Mouse (Mus musculus): ENCODE results near the gene Aox1.

The Aox1 gene

GRCm38 (mm10) chr1:58070091-58070490, 40.4 kb downstream of the Aox1 start:
- Histone ChIP-seq H3K4me1 (replicated peaks; ENCODE audit: low read depth, low read length) (no peaks in the 10 kb centered on the region), H3K27me3 (ENCODE audit: insufficient read depth, low read length) (no peaks in the 10 kb centered on the region), H3K4me3 (replicated peaks; ENCODE audit: low read length) (no peak overlapping the region), H3K36me3 (ENCODE audit: insufficient read depth, low read length) (no peaks in the 10 kb centered on the region), H3K9me3 (ENCODE audit: low read length) (peaks cover 10% of the 10 kb centered on the region)
- no peak for TF ChIP-seq CTCF (conservative IDR thresholded peaks at IDR 0.05; ENCODE audit: low read length)
- TF ChIP-seq POU5F1 (IDR thresholded peaks at IDR 0.05; ENCODE audit: borderline replicate concordance, low read length), result no peak
- no peak for TF ChIP-seq NANOG (IDR thresholded peaks at IDR 0.05; ENCODE audit: borderline replicate concordance, low read length)

- Histone ChIP-seq H3K36me3 (ENCODE audit: insufficient read depth, low read length) (no peaks in the 10 kb centered on the region), H3K4me3 (replicated peaks; ENCODE audit: low read length) (no peak overlapping the region), H3K4me1 (replicated peaks; ENCODE audit: low read depth, low read length) (no peaks in the 10 kb centered on the region), H3K9me3 (ENCODE audit: low read length) (peaks cover 10% of the 10 kb centered on the region), H3K27me3 (ENCODE audit: insufficient read depth, low read length) (no peaks in the 10 kb centered on the region)
- no peak for TF ChIP-seq NANOG (IDR thresholded peaks at IDR 0.05; ENCODE audit: borderline replicate concordance, low read length)
- TF ChIP-seq CTCF (conservative IDR thresholded peaks at IDR 0.05; ENCODE audit: low read length), result no peak
- no peak for TF ChIP-seq POU5F1 (IDR thresholded peaks at IDR 0.05; ENCODE audit: borderline replicate concordance, low read length)
Observed at GRCm38 (mm10) chr1:58071006-58071405, 41.3 kb downstream of the Aox1 start.

DNA sequence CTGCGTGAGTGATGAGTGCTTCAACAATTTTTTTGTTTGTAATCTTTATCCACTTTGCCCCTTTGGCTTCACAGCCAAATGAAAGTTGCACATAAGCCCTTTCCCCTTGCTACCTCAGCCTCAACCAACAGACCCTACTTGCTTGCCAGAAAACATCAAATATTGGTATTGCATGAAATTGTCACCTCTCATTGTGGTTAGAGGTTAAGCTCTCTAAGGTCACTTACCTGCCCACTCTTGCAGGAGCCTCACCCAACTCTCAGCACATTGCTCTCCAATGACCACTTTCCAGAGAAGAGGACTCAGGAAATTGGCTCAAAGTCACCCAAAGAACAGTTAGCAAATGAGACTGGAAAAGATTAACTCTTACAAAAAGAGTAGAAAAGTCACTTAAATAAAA, 41.8 kb downstream of the Aox1 start:
- Histone ChIP-seq H3K27me3 (ENCODE audit: insufficient read depth, low read length) (no peaks in the 10 kb centered on the region), H3K9me3 (ENCODE audit: low read length) (peaks cover 10% of the 10 kb centered on the region), H3K4me3 (replicated peaks; ENCODE audit: low read length) (no peak overlapping the region), H3K4me1 (replicated peaks; ENCODE audit: low read depth, low read length) (no peaks in the 10 kb centered on the region), H3K36me3 (ENCODE audit: insufficient read depth, low read length) (no peaks in the 10 kb centered on the region)
- no peak for TF ChIP-seq POU5F1 (IDR thresholded peaks at IDR 0.05; ENCODE audit: borderline replicate concordance, low read length)
- TF ChIP-seq CTCF (conservative IDR thresholded peaks at IDR 0.05; ENCODE audit: low read length), result no peak
- TF ChIP-seq NANOG (IDR thresholded peaks at IDR 0.05; ENCODE audit: borderline replicate concordance, low read length), result no peak

DNA sequence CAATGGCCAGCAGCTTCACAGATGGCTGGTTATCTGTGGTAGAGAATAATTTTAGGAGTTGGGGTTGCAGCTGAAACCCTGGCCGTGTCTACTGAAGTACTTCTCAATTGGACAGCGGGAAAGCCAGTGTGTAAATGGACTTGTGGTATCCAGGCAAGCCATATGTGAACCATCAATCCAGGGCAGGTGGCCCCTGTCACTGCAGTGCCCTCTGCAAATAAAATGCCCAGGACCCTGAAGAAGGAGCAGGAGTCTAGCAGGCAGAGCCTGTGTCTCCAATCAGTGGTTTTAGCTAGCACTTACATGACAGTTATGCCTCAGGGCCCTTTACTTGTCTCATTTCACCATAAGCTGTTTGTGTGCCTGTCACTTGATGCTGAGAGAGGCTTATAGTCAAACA, 42.7 kb downstream of the Aox1 start:
- no peak overlapping the region for H3K4me3 ChIP-seq (replicated peaks; ENCODE audit: low read length)
- TF ChIP-seq NANOG (IDR thresholded peaks at IDR 0.05; ENCODE audit: borderline replicate concordance, low read length) (no peak), CTCF (conservative IDR thresholded peaks at IDR 0.05; ENCODE audit: low read length) (no peak), POU5F1 (IDR thresholded peaks at IDR 0.05; ENCODE audit: borderline replicate concordance, low read length) (no peak)
- no peaks in the 10 kb centered on the region for H3K4me1 ChIP-seq (replicated peaks; ENCODE audit: low read depth, low read length)
- no peaks in the 10 kb centered on the region for H3K36me3 ChIP-seq (ENCODE audit: insufficient read depth, low read length)
- H3K9me3 ChIP-seq (ENCODE audit: low read length), result peaks cover 10% of the 10 kb centered on the region
- no peaks in the 10 kb centered on the region for H3K27me3 ChIP-seq (ENCODE audit: insufficient read depth, low read length)

GRCm38 (mm10) chr1:58072991-58073730, 43.4 kb downstream of the Aox1 start:
- TF ChIP-seq CTCF (conservative IDR thresholded peaks at IDR 0.05; ENCODE audit: low read length) (no peak), NANOG (IDR thresholded peaks at IDR 0.05; ENCODE audit: borderline replicate concordance, low read length) (no peak), POU5F1 (IDR thresholded peaks at IDR 0.05; ENCODE audit: borderline replicate concordance, low read length) (no peak)
- no peaks in the 10 kb centered on the region for H3K4me1 ChIP-seq (replicated peaks; ENCODE audit: low read depth, low read length)
- no peaks in the 10 kb centered on the region for H3K27me3 ChIP-seq (ENCODE audit: insufficient read depth, low read length)
- H3K36me3 ChIP-seq (ENCODE audit: insufficient read depth, low read length), result no peaks in the 10 kb centered on the region
- H3K4me3 ChIP-seq (replicated peaks; ENCODE audit: low read length), result no peak overlapping the region
- peaks cover 10% of the 10 kb centered on the region for H3K9me3 ChIP-seq (ENCODE audit: low read length)

DNA sequence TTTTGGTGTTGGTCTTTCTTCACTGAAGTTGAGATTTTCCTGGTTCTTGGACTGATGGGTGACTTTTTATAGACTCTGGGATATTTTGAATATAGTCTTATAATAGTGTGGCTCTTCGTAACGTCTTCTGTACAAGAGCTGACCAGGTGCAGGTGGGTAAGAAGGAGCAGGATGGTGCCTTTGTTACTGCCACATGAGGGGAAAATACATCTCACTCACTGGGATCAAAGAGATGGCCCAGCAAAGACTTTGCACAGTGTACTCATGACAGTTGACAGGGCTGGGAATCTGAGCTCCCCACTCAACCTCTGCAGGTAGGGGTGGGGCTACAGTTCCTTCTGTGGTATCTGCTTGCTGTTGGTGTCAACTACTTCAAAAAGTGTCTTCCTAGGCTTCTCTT, 44.5 kb downstream of the Aox1 start:
- Histone ChIP-seq H3K4me3 (replicated peaks; ENCODE audit: low read length) (no peak overlapping the region), H3K27me3 (ENCODE audit: insufficient read depth, low read length) (no peaks in the 10 kb centered on the region), H3K4me1 (replicated peaks; ENCODE audit: low read depth, low read length) (no peaks in the 10 kb centered on the region), H3K36me3 (ENCODE audit: insufficient read depth, low read length) (no peaks in the 10 kb centered on the region), H3K9me3 (ENCODE audit: low read length) (peaks cover 10% of the 10 kb centered on the region)
- no peak for TF ChIP-seq CTCF (conservative IDR thresholded peaks at IDR 0.05; ENCODE audit: low read length)
- TF ChIP-seq NANOG (IDR thresholded peaks at IDR 0.05; ENCODE audit: borderline replicate concordance, low read length), result no peak
- no peak for TF ChIP-seq POU5F1 (IDR thresholded peaks at IDR 0.05; ENCODE audit: borderline replicate concordance, low read length)

- no peaks in the 10 kb centered on the region for H3K36me3 ChIP-seq (ENCODE audit: insufficient read depth, low read length)
- H3K4me1 ChIP-seq (replicated peaks; ENCODE audit: low read depth, low read length), result no peaks in the 10 kb centered on the region
- H3K4me3 ChIP-seq (replicated peaks; ENCODE audit: low read length), result no peak overlapping the region
- H3K9me3 ChIP-seq (ENCODE audit: low read length), result no peaks in the 10 kb centered on the region
- no peaks in the 10 kb centered on the region for H3K27me3 ChIP-seq (ENCODE audit: insufficient read depth, low read length)
- TF ChIP-seq POU5F1 (IDR thresholded peaks at IDR 0.05; ENCODE audit: borderline replicate concordance, low read length), result no peak
- TF ChIP-seq CTCF (conservative IDR thresholded peaks at IDR 0.05; ENCODE audit: low read length), result no peak
- TF ChIP-seq NANOG (IDR thresholded peaks at IDR 0.05; ENCODE audit: borderline replicate concordance, low read length), result no peak
Observed at GRCm38 (mm10) chr1:58077882-58078281, 48.2 kb downstream of the Aox1 start.

DNA sequence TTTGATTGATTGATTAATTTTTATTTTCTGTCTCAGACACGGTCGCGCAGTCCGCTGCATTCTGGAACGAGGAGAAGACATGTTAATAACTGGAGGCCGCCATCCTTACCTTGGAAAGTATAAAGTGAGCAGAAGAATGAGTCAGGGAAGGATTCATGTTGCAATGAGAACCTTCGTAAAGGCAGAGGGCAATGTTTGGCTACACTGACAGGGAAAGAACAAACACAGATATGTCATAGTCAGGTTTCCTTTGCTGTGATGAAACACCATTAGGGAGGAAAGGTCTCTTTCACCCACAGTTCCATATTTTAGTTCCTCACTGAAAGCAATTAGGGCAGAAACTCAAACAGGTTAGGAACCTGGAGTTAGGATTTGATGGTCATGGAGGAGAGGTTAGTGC, 48.7 kb downstream of the Aox1 start:
- Histone ChIP-seq H3K4me1 (replicated peaks; ENCODE audit: low read depth, low read length) (no peaks in the 10 kb centered on the region), H3K9me3 (ENCODE audit: low read length) (no peaks in the 10 kb centered on the region), H3K27me3 (ENCODE audit: insufficient read depth, low read length) (no peaks in the 10 kb centered on the region), H3K4me3 (replicated peaks; ENCODE audit: low read length) (no peak overlapping the region), H3K36me3 (ENCODE audit: insufficient read depth, low read length) (no peaks in the 10 kb centered on the region)
- TF ChIP-seq NANOG (IDR thresholded peaks at IDR 0.05; ENCODE audit: borderline replicate concordance, low read length) (no peak), POU5F1 (IDR thresholded peaks at IDR 0.05; ENCODE audit: borderline replicate concordance, low read length) (no peak), CTCF (conservative IDR thresholded peaks at IDR 0.05; ENCODE audit: low read length) (no peak)

DNA sequence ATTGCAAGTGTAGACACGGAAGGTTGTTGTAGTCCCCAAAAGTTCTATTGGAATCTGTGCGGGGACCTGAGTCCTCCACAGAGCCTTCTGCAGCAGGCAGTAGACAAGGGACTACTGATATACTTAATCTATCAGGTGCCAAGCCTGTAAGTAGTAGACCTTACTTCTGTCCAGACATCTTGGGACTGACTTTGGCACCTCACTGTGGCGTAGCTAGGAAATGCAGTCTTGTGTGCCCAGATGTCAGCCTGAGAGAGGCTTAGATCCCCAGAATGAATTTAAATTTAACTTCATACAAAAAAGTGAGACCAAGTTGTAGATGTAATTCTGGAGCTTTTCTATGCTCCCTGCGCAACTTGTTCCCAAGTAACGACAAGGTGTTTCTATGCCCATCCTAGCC, 50.0 kb downstream of the Aox1 start:
- H3K4me1 ChIP-seq (replicated peaks; ENCODE audit: low read depth, low read length), result no peaks in the 10 kb centered on the region; the same call in 1 of the 2 replicates
- H3K9me3 ChIP-seq (ENCODE audit: low read length), result no peaks in the 10 kb centered on the region
- no peaks in the 10 kb centered on the region for H3K36me3 ChIP-seq (ENCODE audit: insufficient read depth, low read length)
- H3K4me3 ChIP-seq (replicated peaks; ENCODE audit: low read length), result no peak overlapping the region
- TF ChIP-seq NANOG (IDR thresholded peaks at IDR 0.05; ENCODE audit: borderline replicate concordance, low read length) (no peak), CTCF (conservative IDR thresholded peaks at IDR 0.05; ENCODE audit: low read length) (peak; percentile 27)
- H3K27me3 ChIP-seq (ENCODE audit: insufficient read depth, low read length), result no peaks in the 10 kb centered on the region
